Mouse (Mus musculus) megakaryocyte, embryonic 14.5 days (primary cell): ENCODE data around the gene Fam13a.

ENCODE experiments used
- FLI1 ChIP-seq: IDR thresholded peaks from 2 replicates; pipeline ENCODE4 v1.6.1; 2012; ENCODE audit warnings: low read length, inconsistent platforms, mixed read lengths
- GATA1 ChIP-seq: IDR thresholded peaks from 3 replicates; pipeline ENCODE4 v1.6.1; 2012; ENCODE audit warnings: mixed read lengths, low read length, inconsistent platforms, borderline replicate concordance

GRCm38 (mm10) chr6:58974428-58974827 lies 49.9 kb downstream of the Fam13a start:
- TF ChIP-seq FLI1 (no peak), GATA1 (no peak)
